Comparison of ENCODE assay signal across 13 mouse cellular contexts in genomic region chr5:110874711-110875110, GRCm38 (mm10). TPM values are rescaled to one million over a fixed set of nuclear protein-coding genes. Genes with fewer than 3 reads are reported as not detected.
DNase-seq lines count a peak whose midpoint lies in the region; ATAC-seq lines count a peak whose summit lies in the region.
"Had no signal": no experiment of that assay in that cellular context is flagged by ENCODE, and none has a peak within 500 bp of the region (broad histone marks: within the 10 kb centered on the region; RNA-seq: fewer than 3 reads in every experiment).

No protein-coding gene starts in this region.

- peak; percentile 53 for DNase-seq in embryo, embryonic 11 days
- DNase-seq in embryo, embryonic 10.5 days (ENCODE audit: low spot score): no peak
- DNase-seq in retina, postnatal 1 day: peak; percentile 84
- no peak for DNase-seq in retina, embryonic 14.5 days (ENCODE audit: low spot score)
- DNase-seq: B cell, adult 2 months; cerebellum, adult 9-10 months; kidney, adult 9 months; layer of hippocampus, postnatal 36 days; lung, postnatal 4 days had no signal

- H3K9me3 ChIP-seq in hindbrain, embryonic 13.5 days: no peaks in the 10 kb centered on the region
- H3K9me3 ChIP-seq in hindbrain, embryonic 16.5 days (ENCODE audit: control insufficient read depth, low read length): no peaks in the 10 kb centered on the region
- H3K9me3 ChIP-seq in limb, embryonic 13.5 days: no peaks in the 10 kb centered on the region

- no peaks in the 10 kb centered on the region for H3K27me3 ChIP-seq in hindbrain, embryonic 13.5 days
- H3K27me3 ChIP-seq in hindbrain, embryonic 16.5 days (replicated peaks; ENCODE audit: control insufficient read depth, insufficient read depth, low read length): no peaks in the 10 kb centered on the region
- H3K27me3 ChIP-seq in limb, embryonic 13.5 days: no peaks in the 10 kb centered on the region

- peaks cover 28% of the 10 kb centered on the region for H3K4me1 ChIP-seq in hindbrain, embryonic 13.5 days (replicated peaks)
- peaks cover 6% of the 10 kb centered on the region for H3K4me1 ChIP-seq in hindbrain, embryonic 16.5 days (ENCODE audit: control insufficient read depth, insufficient read depth, low read depth, low read length)
- H3K4me1 ChIP-seq in limb, embryonic 13.5 days: peaks cover 38% of the 10 kb centered on the region

- H3K4me2 ChIP-seq in hindbrain, embryonic 13.5 days: no peak overlapping the region
- H3K4me2 ChIP-seq in hindbrain, embryonic 16.5 days (ENCODE audit: low read length): no peak overlapping the region
- H3K4me2 ChIP-seq in limb, embryonic 13.5 days (replicated peaks): no peak overlapping the region

- H3K4me3 ChIP-seq in hindbrain, embryonic 13.5 days: no peak overlapping the region
- H3K4me3 ChIP-seq in hindbrain, embryonic 16.5 days (ENCODE audit: low read length): no peak overlapping the region
- H3K4me3 ChIP-seq in limb, embryonic 13.5 days: no peak overlapping the region

- no peaks in the 10 kb centered on the region for H3K36me3 ChIP-seq in hindbrain, embryonic 13.5 days
- no peaks in the 10 kb centered on the region for H3K36me3 ChIP-seq in hindbrain, embryonic 16.5 days (ENCODE audit: control insufficient read depth, insufficient read depth, low read length)
- peaks cover 23% of the 10 kb centered on the region; the same call in 1 of the 2 replicates for H3K36me3 ChIP-seq in limb, embryonic 13.5 days

- 0 out of 2 replicates have a peak overlapping the region, but pooled peaks have one; percentile 35 for H3K27ac ChIP-seq in hindbrain, embryonic 13.5 days
- H3K27ac ChIP-seq in hindbrain, embryonic 16.5 days (ENCODE audit: low read depth, low read length): no peak overlapping the region
- H3K27ac ChIP-seq in limb, embryonic 13.5 days: peak overlapping the region; percentile 77; the same call in 1 of the 2 replicates

- no peak for ATAC-seq in hindbrain, embryonic 13.5 days (ENCODE audit: low FRiP score)
- no peak for ATAC-seq in hindbrain, embryonic 16.5 days
- ATAC-seq in limb, embryonic 13.5 days (ENCODE audit: low FRiP score, low read depth): peak; percentile 72
- no peak for ATAC-seq in megakaryocyte-erythroid progenitor cell, adult 5-6 weeks (replicated peaks; ENCODE audit: low FRiP score, low TSS enrichment, poor library complexity, severe bottlenecking)

- peak overlapping the region; percentile 24; the same call in 1 of the 2 replicates for H3K9ac ChIP-seq in hindbrain, embryonic 13.5 days
- H3K9ac ChIP-seq in hindbrain, embryonic 16.5 days (ENCODE audit: low read depth, low read length): no peak overlapping the region
- H3K9ac ChIP-seq in limb, embryonic 13.5 days: no peak overlapping the region

RNA-seq across cellular contexts. Expression of gene Ttc28, which starts 4.9 kb away (rescaled TPM):
- 20.2 and 22.0 TPM in 2 replicates for polyA plus RNA-seq in hindbrain, embryonic 13.5 days (2015; fragmentation: Nextera tagmentation; extraction: Ambion mirVana)
- 14.5 and 16.8 TPM in 2 replicates for polyA plus RNA-seq in hindbrain, embryonic 16.5 days (2015; fragmentation: Nextera tagmentation; extraction: Ambion mirVana)
- polyA plus RNA-seq in limb, embryonic 13.5 days (2015; fragmentation: Nextera tagmentation; extraction: Ambion mirVana): 17.6 and 18.0 TPM in 2 replicates
- 3.2 and 5.4 TPM in 2 replicates for total RNA-seq in megakaryocyte-erythroid progenitor cell, adult 5-6 weeks (2014; fragmentation: Nextera tagmentation)
- total RNA-seq in megakaryocyte-erythroid progenitor cell, adult 5-6 weeks (2017): 0.70 and 0.91 TPM in 2 replicates

RNA-seq across cellular contexts. Expression of gene Chek2, which starts 34.9 kb away (rescaled TPM):
- polyA plus RNA-seq in hindbrain, embryonic 13.5 days (2015; fragmentation: Nextera tagmentation; extraction: Ambion mirVana): 6.5 and 8.0 TPM in 2 replicates
- 6.2 and 7.4 TPM in 2 replicates for polyA plus RNA-seq in hindbrain, embryonic 16.5 days (2015; fragmentation: Nextera tagmentation; extraction: Ambion mirVana)
- polyA plus RNA-seq in limb, embryonic 13.5 days (2015; fragmentation: Nextera tagmentation; extraction: Ambion mirVana): 20.7 and 23.6 TPM in 2 replicates
- 47.4 and 59.5 TPM in 2 replicates for total RNA-seq in megakaryocyte-erythroid progenitor cell, adult 5-6 weeks (2014; fragmentation: Nextera tagmentation)
- total RNA-seq in megakaryocyte-erythroid progenitor cell, adult 5-6 weeks (2017): 31.1 and 56.9 TPM in 2 replicates

RNA-seq across cellular contexts. Expression of gene Hscb, which starts 35.1 kb away (rescaled TPM):
- polyA plus RNA-seq in hindbrain, embryonic 13.5 days (2015; fragmentation: Nextera tagmentation; extraction: Ambion mirVana): 10.7 and 12.6 TPM in 2 replicates
- polyA plus RNA-seq in hindbrain, embryonic 16.5 days (2015; fragmentation: Nextera tagmentation; extraction: Ambion mirVana): 10.0 and 10.3 TPM in 2 replicates
- polyA plus RNA-seq in limb, embryonic 13.5 days (2015; fragmentation: Nextera tagmentation; extraction: Ambion mirVana): 26.5 and 30.1 TPM in 2 replicates
- total RNA-seq in megakaryocyte-erythroid progenitor cell, adult 5-6 weeks (2014; fragmentation: Nextera tagmentation): 44.1 and 53.7 TPM in 2 replicates
- 44.9 and 106 TPM in 2 replicates for total RNA-seq in megakaryocyte-erythroid progenitor cell, adult 5-6 weeks (2017)

Comparison
In these comparisons a context has a peak if more than half of its experiments do, and no peak if none do; other contexts are left out.
1. DNase-seq: peak in embryo, embryonic 11 days (single experiment) and retina, postnatal 1 day (single experiment); none in embryo, embryonic 10.5 days (single experiment) and retina, embryonic 14.5 days (single experiment).